Mouse (Mus musculus) right cerebral cortex, postnatal 4 days (tissue): ENCODE measurements around the gene Kif27.
A peak's percentile ranks its signal among the peaks of the same experiment; 100 is the strongest.

Experiments used
- DNase-seq: peaks from one replicate; pipeline ENCODE4 v3.0.0-alpha.2; 2022

Gene Kif27

GRCm38 (mm10) chr13:58364353-58365175, 5.6 kb upstream of the Kif27 start:
- DNase-seq = no peak

- DNase-seq = no peak
Measured at GRCm38 (mm10) chr13:58359304-58359653, 357 bp upstream of the Kif27 start.

DNA sequence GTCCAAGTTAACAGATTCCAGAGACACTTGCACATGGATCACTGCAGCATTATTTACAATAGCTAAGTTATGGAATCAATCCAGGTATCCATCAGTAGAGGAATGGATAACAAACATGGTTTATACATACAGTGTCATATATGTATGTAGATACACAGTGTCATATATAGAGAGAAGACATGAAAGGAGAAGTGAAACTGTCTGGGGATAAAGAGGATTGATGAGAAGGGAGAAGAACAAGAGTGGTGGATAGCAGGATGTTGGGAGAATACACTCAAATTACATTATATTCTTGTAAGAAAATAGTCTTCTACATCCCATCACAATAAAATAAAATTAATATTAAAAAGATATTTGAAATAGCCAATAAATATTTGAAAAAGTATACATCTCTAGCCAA, 5.9 kb downstream of the Kif27 start:
- no peak for DNase-seq

DNA sequence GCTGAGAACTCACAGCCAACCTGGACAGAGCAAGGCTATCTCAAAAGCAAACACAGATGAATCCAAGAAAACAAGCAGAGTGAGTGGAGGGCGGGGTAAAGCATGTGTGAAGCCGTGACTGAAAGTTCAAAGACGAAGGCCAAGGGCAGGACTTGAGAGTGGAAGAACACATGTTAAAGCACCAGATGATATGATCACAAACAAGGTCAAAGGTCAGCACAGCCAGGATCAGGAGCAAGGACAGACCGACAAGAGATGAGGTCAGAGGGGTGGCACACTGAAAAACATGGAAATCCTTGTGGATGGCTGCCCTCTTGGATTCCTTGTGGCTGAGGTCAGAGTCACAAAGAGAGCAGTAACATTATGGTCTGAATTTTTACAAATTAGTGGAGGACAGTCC, 8.3 kb downstream of the Kif27 start:
- no peak for DNase-seq

- DNase-seq = no peak
Measured at GRCm38 (mm10) chr13:58344505-58344904, 14.4 kb downstream of the Kif27 start.

- DNase-seq = no peak
Measured at GRCm38 (mm10) chr13:58337456-58337855, 21.5 kb downstream of the Kif27 start.

DNA sequence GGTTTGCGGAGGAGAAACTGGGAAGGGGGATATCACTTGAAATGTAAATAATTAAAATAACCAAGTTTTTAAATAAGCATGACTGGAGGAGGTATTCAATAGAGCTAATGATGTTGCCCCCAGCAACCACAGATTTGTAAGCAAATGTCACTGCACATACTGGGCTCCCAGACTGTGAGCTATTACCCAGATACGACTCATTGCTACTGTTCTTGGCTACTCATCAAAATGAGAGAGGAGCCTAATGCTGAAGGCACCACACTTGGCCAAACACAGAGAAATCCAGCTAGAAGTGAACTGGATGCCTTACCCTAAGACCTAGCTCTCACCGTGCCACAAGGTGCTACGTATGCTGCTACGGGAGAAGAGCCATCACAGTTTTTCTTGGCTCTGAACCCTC, 24.8 kb downstream of the Kif27 start:
- no peak for DNase-seq

- no peak for DNase-seq
Measured at GRCm38 (mm10) chr13:58317768-58318167, 41.2 kb downstream of the Kif27 start.

DNA sequence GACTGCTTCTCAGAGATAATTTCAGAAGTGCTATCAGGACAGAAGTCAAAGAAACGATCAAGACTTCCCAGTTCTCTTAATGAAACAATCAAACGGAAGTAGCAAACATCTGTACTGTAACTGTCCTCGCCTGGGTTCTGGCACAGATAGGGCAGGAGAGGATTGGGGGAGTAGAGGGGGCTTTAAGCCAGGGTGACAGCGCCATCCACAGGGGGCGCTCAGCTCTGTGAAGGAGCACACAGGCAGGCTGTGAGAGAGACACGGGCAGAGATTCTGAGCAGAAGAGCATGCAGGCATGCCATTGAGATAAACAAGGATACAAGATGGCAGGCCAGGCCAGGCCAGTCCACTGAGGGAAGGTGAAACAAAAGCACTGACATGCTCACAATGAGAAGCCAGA, 43.9 kb downstream of the Kif27 start:
- DNase-seq = no peak

- DNase-seq = no peak
Measured at GRCm38 (mm10) chr13:58313758-58314157, 45.2 kb downstream of the Kif27 start.

GRCm38 (mm10) chr13:58311351-58311750, 47.6 kb downstream of the Kif27 start:
- no peak for DNase-seq

GRCm38 (mm10) chr13:58309499-58309898, 49.4 kb downstream of the Kif27 start:
- no peak for DNase-seq

- no peak for DNase-seq
Measured at GRCm38 (mm10) chr13:58307453-58307852, 51.5 kb downstream of the Kif27 start.

DNA sequence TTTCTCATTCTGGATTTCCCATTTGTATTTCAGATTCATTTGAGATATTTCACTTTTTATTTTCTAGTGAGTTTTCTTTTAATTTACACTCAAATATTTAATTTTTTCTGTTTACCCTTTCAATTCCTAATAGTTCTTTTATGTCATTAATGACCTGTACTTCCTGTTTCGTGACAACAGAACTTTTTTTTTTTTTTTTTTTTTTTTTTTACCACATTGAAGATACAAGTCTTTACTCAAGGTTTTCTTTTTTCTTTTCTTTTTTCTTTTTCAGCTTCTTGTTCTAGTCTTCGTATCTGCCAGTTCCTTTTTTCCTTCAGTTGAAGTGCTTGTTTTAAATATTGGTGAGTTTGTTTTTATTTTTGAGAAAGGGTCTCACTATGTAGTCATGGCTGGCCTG, 53.7 kb downstream of the Kif27 start:
- no peak for DNase-seq

DNA sequence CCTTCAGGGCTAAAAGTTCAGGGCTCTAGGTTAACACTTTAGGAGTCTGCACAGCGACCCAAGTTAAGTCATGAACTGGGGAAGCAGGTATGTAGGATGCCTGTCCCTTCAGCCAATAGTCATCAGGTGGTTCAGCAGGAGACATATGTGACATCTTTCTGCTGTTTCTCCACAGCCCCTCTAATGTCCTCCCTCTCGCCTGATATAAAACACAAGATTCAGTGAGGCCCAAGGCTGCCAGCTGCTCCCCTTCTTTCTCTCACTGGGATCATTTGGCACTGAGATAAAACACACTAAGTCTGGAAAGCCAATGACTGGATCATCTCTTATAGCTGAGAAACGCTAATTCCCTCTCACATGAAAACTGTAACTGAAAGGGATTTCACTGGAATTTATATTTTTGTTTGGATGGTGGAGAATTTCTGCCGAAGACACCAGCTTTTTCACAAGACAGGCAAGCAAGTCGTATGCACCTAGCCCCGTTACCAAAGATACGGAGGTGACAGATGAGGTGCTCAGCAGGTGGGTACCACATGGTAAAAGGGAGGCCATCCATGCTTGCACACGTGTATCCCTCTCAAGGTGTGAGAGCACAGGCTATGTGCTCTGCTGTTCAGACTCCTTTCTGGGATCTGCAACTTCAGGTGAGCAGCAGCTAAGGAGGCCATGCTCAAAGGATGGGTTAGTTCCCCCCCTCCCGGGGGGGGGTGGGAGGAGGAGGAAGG, 56.3 kb downstream of the Kif27 start:
- DNase-seq = no peak

- no peak for DNase-seq
Measured at GRCm38 (mm10) chr13:58301961-58302360, 57.0 kb downstream of the Kif27 start.

DNA sequence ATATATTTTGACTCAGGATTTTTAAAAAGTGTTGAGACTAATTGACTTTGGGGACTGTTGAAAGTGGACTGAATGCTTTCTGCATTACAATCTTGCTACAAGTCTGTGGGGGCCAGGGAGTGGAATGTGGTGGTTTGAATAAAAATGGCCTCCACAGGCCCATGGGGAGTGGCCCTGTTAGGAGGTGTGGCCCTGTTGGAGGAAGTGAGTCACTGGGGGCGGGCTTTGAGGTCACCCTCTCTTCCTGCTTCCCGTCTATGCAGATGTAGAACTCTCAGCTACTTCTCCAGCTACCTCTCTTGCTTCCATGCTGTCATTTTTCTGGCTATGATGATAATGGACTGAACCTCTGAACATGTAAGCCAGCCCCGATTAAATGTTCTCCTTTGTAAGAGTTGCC, 60.2 kb downstream of the Kif27 start:
- DNase-seq = no peak

GRCm38 (mm10) chr13:58295582-58295981, 63.3 kb downstream of the Kif27 start:
- no peak for DNase-seq

GRCm38 (mm10) chr13:58292811-58293210, 66.1 kb downstream of the Kif27 start:
- no peak for DNase-seq

DNA sequence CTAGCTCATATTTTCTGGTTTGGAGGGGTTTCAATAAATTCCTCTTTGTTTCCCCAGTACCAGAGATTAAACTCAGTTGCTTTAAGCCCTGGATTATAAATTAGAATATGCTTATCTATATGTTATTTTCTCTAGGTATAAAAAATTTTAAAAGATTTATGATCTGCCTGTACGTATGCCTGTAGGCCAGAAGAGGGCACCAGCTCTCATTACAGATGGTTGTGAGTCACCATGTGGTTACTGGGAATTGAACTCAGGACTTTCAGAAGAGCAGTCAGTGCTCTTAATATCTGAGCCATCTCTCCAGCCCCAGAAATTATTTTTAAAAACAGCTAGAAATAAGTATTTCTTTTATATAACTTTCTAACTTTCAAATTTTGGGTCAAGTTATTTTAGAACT, 69.6 kb downstream of the Kif27 start:
- no peak for DNase-seq

DNA sequence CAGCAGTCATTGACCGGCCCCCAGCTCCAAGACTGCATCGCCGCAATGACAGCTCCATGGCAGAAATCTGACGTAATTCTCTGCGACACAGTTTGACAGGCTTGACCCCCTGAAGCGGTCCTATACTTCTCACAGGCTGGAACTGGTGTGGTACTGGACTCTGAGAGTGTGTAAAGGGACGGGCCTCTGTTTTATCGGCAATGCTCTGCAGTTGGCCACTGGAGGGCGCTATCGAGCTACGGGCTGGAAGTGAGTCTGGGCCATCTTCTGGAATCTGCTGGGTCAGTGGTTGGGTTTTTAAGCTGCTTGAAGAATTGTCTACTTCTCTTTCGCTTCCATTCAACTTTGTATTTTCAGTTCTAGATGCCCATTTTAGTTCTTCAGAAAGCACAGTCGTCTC, 71.1 kb downstream of the Kif27 start:
- DNase-seq = peak; percentile 94

DNA sequence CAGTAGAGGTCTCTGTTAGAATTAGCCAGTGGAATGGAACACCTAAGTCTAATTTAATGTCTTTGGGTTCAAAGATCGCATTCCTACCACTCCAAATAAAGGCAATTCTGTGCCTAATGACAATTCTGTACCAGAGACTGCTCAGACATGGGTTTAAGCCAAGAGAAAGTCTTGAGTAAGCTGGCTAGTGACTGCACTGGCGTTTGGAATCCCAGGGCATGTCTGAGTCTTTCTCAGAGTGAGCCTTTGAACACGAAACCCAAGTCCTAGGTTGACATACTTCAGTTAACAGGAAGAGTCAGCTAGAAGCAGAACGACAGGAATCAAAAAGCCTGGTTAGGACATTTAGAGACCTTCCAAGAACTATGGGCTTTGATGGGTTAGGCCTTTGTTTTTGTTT, 75.5 kb downstream of the Kif27 start:
- no peak for DNase-seq

GRCm38 (mm10) chr13:58281936-58282335, 77.0 kb downstream of the Kif27 start:
- no peak for DNase-seq

- DNase-seq = no peak
Measured at GRCm38 (mm10) chr13:58280528-58280927, 78.4 kb downstream of the Kif27 start.

- no peak for DNase-seq
Measured at GRCm38 (mm10) chr13:58276256-58276655, 82.7 kb downstream of the Kif27 start.
